Mouse (Mus musculus) urinary bladder, postnatal 36 days (tissue): ENCODE measurements at regions not wholly inside any gene's neighbourhood (a gene's known extent, or its start where the extent isn't known, plus 50 kb on each side); places are given as distances from the start of the nearest gene placed in this dataset.

ENCODE experiments used
- DNase-seq, 2 experiments: peaks; one replicate each; pipeline ENCODE4 v3.0.0; 2022; ENCODE audit warnings: low spot score in 2 of 2, mixed read lengths in 1 of 2

DNA sequence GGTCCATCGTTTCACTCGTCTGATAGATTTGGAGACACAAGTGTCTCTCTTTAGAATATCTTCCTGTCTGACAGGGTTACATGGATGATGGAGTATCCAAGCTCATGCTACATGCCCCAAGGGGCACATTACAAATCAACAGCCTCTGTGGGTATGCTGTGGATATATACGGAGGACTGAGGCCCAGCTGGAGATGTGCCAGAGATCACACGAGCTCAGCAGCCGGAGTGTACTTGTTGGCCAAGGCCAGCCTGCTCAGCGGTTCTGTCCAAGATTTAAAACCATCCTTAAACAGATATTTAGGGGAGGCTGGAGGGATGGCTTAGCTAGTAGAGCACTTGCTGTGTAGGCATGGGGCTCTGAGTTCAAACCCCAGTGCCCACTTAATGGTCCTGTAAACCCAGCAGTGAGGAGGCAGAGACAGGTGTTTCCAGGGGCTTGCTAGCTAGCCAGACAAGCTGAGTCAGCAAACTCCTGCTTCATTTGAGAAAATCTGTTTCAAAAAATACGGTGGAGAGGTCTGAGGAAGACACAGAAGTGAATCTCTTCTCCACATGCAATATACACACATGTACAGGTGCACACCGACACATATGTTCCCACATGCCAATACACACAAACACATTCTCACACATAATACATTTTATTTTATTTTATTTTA lies 85.6 kb upstream of the Aldh1b1 start:
- DNase-seq: no peak

DNA sequence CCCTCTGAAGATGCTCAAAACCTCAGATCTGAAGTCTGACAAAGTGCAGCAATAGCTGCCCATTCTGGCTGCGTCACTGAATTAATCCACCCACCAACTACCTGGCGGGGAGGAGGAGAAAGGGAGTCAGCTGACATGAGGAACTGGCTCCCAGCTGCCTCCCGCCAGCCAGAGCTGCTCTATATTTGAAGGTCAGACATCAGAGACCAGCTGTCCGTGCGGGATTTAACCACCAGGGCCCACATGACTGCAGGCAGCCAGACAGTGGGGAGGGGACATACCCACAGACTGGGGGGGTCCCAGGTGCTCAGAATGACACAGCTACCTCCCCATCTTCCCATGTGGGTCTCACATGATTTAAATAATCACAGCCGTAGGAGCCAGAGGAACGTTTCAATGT lies 94.8 kb upstream of the Aldh1b1 start:
- no peak for DNase-seq

- DNase-seq: no peak
Measured at GRCm38 (mm10) chr4:45699601-45700000, 99.2 kb upstream of the Aldh1b1 start.

DNA sequence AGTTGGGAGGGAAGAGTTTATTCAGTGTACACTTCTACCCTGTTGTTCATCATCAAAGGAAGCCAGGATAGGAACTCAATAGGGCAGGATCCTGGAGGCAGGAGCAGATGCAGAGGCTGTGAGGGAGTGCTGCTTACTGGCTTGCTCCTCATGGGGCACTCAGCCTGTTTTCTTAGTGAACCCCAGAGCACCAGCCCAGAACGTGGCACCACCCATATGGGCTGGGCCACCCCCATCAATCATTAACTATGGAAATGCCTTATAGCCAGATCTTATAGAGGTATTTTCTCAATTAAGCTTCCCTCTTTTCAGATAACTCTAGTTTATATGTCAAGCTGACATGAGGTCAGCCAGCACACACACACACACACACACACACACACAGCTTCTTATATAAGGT lies 103.6 kb upstream of the Aldh1b1 start:
- no peak for DNase-seq

DNA sequence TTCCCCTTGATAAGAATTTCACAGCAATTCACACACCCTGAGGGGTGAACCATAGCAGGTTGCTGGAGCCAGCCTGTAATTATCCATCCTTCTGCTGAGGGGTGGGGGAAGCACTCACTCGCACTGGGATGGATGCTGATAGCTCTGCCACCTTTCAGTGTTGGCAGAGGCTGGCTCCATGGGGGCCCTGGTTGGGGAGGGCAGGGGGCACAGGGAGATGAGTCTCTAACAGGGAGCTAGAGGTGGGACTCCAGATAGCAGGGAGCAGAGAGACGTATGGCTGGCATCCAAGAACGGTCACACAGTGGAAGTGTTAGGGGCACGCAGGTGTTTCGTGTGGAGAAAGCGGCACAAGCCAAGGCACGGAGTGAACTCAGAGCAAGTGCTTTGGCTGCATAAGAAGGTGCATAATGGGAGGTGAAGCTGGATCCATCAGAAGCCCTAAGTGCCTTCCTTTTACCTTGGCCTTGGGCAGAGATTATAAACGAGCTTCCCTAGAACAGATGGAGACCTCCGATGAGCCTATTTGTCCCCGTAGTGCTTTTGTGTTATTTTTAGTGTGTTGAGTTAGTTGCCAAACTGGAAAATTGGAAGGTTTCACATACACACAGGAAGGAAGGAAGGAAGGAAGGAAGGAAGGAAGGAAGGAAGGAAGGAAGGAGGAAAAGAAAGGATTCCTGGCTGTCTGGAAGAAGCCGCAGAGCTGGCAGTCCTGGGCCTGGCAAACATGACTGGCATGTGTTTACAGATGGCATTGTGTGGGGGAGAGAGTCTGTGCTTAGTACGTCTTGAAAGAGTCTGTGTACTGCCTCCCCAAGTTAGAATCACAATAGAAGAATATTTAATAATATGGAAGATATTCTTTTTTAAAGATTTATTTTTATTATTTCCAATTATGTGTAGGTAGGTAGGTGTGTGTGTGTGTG lies 108.6 kb upstream of the Aldh1b1 start:
- DNase-seq: no peak

DNA sequence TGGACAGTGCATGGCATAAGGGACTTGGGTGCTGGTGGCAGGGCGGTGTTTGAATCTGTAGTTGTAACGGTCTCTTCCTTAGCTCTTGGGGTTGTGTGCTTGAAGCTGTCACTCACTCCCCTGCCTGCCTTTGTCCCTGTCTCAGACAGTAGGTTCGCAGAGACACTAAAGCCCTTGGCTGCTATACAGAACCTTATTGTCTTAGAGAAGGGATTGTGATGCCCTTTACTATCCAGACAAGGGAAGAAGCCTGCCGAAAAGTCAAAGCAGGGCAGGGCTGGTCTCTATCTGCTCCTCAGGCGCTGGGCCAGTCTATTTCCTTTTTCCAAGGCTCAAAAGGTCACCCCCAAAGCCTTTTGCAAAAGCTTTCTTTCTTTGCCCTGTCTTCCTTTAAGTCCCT lies 109.2 kb upstream of the Aldh1b1 start:
- DNase-seq: no peak

- no peak for DNase-seq
Measured at GRCm38 (mm10) chr4:45688233-45688632, 110.6 kb upstream of the Aldh1b1 start.

DNA sequence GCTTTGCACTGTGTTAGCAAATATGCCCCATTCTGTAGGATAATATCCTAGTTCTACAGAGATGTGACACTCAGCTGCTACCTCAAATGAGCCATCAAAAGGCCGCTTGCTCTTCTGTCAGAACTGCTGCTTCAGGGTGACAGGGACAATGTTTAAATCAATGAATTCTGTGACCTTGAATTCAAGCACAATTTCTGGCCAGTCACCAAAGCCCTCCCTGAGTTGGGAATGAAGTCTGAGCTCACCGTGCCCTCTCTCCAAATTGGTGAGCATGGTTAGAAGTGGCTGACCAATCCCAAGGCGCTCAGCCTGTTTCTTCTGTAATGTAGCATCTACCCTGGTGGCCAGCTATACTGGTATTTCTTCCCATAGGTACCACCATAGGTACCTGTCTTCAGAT lies 113.8 kb upstream of the Aldh1b1 start:
- no peak for DNase-seq

- peak; percentile 5 to 48 for DNase-seq
Measured at GRCm38 (mm10) chr4:45683205-45683604, 115.6 kb upstream of the Aldh1b1 start.

DNA sequence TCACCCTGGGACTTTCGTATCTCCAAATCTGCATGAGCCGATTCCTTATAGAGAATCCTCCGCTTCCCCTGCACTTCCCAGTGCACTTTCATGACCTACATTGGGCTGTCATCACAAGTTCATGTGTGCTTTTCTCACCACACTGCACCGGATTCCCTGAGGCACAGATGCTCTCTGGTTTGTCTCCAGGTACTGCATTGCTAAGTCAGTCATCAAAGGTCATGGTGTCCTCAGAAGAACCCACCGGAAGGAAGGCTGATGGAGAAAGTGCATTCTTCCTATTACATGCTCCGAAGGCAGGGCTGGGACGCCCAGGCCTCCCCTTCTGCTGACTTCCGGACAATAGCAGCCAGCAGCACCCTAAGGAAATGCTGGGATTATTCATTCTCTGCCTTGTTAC lies 116.1 kb upstream of the Aldh1b1 start:
- no peak for DNase-seq

GRCm38 (mm10) chr4:45676137-45676536 lies 122.7 kb upstream of the Aldh1b1 start:
- no peak for DNase-seq

DNA sequence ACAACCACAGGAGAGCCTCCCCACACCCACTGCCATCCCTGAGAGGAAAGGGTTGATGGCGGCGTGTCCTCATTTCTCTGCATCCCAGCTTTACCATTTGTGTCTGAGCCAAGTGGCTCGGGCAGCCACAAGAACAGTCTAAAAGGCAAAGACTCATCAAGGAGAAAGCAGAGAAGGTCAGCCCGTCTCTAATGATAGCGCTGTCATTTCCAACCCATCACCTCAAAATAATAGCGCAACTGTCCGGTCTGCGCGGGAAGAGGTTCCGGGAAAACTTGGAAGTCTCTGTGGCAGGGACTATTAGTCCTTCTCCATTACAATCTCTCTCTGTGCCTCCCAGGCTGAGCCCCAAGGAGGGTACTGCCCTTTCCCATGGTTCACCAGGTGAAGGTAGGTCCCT lies 124.5 kb upstream of the Aldh1b1 start:
- no peak for DNase-seq

DNA sequence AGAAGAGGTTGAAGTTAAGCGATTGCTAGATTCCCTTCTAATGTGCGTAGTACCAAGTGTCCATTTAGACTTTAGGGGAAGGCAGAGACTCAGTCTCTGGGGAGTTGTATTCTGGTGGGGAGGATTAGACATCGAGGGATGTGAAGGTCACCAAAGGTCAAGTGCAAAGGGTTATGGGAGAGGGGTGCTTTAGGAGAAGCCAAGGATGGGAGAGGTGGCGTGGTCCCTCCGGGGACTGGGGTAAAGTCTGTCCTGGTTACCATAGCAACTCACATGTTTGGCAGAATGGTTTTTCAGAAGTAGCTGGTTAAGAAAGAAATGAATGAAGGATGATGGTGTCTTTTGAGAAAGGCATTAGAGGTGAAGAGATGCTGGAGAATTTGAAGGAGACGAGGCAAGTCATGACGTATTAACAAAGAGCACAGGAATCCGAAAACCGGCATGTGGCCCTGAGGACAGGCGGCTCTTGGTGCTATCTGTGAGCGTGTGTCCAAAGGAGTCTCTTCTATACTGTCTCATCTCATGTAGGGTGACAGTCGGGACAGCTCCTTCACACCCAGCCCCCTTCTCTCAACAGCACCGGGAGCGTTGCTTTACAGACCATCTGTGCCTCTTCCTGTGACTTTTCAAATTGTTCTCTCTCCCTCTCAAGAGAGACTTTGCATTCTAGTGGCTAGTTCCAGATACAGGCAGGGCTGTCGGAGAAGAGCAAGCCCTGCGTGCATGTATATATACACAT lies 125.6 kb upstream of the Aldh1b1 start:
- DNase-seq: no peak

DNA sequence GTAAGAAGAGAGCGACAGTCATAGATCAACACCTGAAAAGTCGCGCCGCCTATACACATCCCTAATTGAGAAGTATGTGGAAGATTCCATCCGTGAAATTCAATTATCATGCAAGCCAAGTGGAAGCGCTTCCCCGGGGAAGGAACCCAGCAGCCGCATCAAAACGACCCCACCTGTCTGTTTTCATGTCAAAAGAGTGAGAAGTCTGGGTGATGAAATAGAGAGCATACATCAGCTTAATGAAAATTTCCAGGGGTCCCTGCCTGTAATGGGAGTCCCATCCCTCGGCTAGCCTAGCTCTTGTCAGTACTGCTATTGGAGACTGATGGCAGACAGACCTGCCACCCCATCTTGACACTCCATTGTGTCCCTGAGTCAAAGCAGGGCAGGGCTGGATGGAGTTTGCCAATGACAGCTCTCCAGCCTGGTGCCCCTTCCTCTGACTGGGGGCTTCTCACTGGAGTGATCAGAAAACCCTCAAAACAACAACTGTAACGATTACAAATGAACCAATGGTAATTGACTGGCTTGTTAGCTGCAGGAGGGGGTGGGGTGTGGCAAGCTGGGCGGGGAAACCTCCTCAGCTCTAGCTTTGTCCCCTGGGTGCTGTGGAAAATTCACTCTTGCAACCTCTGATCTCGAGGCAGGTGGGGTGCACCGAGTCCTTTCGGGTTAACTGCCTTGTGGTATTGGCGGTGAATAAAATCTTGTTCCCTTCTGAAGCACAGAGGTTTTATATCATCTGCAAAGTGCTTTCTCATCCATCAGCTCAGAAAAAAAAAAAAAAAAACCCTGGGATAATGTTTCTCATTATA lies 126.4 kb upstream of the Aldh1b1 start:
- DNase-seq: no peak

DNA sequence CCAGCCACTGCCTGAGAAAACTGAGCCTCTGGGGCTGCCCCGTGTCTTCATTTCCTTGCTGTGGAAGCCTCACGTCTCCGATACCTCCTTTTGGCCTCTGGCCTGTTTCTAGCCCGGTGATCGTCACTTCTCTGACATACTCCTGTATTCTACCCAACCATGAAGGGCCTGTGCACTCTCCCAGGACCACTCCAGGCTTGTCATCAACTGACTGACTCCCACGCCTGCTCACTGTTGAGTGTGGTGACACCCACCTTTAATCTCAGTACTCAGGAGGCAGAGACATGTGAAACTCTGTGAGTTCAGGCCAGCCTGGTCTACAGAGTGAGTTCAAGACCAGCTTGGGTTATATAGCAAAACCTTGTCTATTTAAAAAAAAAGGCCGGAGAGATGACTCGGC lies 132.1 kb upstream of the Shb start:
- DNase-seq: no peak

GRCm38 (mm10) chr4:45657350-45657978 lies 125.2 kb upstream of the Shb start:
- DNase-seq: no peak

DNA sequence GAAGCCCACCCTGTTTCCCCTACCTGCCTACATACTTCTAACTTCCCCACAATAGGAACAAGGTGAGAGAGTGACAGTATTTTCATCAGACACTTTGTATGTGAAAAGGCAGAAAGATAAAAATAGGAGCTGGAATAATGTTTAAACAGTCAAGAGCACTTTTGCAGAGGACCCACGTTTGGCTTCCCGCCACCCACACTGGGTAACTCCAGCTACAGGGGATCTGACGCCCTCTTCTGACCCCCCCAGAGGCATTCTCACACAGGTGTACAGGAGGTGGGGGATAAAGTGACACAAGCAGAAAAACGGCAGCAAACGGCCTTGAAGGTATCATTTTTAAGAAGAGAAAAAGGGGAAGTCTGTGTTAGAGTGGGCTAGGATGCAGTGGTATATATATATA lies 123.5 kb upstream of the Shb start:
- no peak for DNase-seq

GRCm38 (mm10) chr4:45654804-45655155 lies 122.5 kb upstream of the Shb start:
- no peak for DNase-seq

- no peak for DNase-seq
Measured at GRCm38 (mm10) chr4:45654019-45654803, 121.9 kb upstream of the Shb start.

GRCm38 (mm10) chr4:45648884-45649577 lies 116.8 kb upstream of the Shb start:
- DNase-seq: no peak
